Mouse (Mus musculus): ENCODE results near the gene Wnk2.
A peak's percentile ranks its signal among the peaks of the same experiment; 100 is the strongest.

The Wnk2 gene

GRCm38 (mm10) chr13:49178839-49179585 lies 31.2 kb upstream of the Wnk2 start:
- DNase-seq (ENCODE audit: low read depth in 1 of 2, low spot score in 2 of 2) = no peak

DNA sequence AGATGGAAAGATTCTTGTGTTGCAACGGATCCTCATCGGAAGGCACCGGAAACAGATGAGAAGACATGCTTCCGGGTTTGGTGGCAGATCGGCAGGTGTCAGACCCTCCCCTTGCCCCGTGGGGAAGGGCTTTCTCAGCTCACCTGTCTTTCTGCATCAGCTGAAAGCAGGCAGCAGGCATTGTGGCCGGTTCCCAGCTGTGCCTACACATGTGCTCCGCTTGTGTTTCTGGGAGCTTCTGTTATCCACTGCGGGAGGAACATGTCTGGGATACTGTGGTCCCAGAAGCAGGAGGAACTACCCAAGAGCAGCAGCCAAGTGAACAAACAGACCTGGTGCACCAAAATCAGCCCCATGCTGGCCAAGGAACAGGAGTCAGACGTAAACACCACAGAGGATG lies 27.7 kb upstream of the Wnk2 start:
- no peak for DNase-seq (ENCODE audit: low read depth in 1 of 2, low spot score in 2 of 2)

- DNase-seq (ENCODE audit: low read depth in 1 of 2, low spot score in 2 of 2) = peak; percentile 68 to 79
These were observed 25.3 kb upstream of the Wnk2 start for GRCm38 (mm10) chr13:49172971-49173596.

DNA sequence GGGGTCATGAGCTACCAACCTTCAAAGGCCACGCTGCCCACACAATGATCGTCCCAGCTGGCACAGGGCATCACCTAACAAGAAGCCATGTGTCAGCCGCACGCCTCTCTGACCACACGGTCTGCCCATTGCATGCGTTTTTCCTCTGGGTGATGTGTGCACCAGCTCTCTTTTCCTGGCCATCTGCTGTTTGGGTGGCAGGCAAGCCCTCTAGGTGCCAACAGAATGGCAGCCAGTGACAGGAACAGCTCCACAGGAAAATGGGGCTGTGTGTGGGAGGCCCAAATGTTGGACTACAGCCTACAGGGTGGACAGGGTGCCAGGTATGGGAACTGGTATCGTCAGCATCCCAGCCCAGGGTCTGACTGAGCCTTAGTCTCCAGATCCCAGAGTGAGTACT lies 24.5 kb upstream of the Wnk2 start:
- DNase-seq (ENCODE audit: low read depth in 1 of 2, low spot score in 2 of 2) = no peak

- DNase-seq (ENCODE audit: low read depth in 1 of 2, low spot score in 2 of 2) = no peak
These were observed 23.9 kb upstream of the Wnk2 start for GRCm38 (mm10) chr13:49171729-49172128.

- no peak for DNase-seq (ENCODE audit: low read depth in 1 of 2, low spot score in 2 of 2)
These were observed 22.8 kb upstream of the Wnk2 start for GRCm38 (mm10) chr13:49170623-49171022.

DNA sequence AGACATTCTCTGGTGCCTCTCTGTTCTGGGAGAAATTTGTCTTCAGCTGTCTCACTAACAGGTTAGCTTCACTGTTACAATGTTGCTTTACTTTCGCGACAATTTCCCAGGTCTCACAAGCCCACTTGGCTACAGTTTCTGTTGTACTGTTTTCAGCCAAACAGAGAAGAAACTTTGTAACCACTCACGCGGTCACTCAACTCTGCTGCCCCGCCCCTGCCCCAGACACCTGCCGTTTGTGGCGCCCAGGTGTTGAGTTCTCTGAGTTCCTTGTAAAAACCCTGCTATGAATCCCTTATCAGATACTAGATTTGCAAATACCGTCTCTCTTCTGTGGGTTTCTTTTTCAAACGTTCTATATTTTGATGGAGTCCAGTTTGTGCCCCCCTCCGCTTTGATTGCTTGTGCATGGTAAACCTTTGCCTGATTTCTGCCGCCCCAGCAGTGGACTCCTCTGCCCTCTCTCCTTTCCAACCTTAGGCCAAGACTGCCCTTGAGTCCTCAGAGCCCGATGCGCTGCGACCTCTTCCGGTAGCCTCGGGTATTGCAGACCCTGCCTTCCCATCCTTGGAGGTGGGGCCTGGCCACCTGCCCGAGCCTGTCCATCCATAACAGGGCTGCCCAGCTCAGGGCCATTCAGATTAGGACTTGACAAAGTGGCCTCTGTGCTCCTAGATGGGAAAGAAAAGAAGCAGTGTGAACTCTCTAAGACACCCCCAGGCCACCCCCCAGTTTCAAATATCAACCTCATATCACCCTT lies 21.8 kb upstream of the Wnk2 start:
- peak; percentile 50 to 65 for DNase-seq (ENCODE audit: low read depth in 1 of 2, low spot score in 2 of 2)

- DNase-seq (ENCODE audit: low read depth in 1 of 2, low spot score in 2 of 2) = no peak
These were observed 19.3 kb upstream of the Wnk2 start for GRCm38 (mm10) chr13:49167081-49167480.

DNA sequence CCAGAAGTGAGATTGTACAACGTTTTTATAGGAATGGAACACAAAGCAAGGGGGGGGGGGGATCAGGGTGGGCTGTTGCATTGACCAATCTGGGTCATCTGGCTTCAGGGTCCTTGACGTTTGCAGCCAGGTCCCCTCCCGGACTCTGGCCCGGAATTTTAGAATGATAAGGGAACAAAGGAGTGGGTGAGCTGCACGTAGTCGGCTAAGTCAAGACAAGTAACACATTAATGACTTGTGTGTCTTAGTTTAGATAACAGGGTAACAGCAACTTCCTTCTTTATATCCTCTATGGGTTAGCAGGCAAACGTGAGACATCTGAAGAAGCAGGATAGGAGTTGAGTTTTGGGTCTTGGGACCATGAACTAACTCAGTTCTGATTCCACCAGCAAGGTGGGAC lies 15.8 kb upstream of the Wnk2 start:
- no peak for DNase-seq (ENCODE audit: low read depth in 1 of 2, low spot score in 2 of 2)

DNA sequence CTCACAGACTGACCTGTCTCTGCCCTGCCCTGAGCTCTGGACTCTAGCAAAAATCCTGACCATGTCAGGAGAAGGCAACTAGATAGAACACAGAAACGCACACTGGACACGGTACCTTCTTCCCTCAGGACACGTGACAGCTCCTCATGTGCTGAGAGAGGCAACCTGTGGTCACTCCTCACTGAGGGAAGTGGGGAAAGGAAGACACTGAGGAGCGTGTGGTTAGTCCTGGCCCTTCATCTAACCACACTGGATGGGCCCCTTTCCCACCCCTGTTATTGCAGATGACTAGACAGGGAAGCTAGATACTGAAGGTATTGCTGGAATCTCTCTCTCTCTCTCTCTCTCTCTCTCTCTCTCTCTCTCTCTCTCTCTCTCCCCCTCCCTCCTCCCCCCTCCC lies 14.9 kb upstream of the Wnk2 start:
- DNase-seq (ENCODE audit: low read depth in 1 of 2, low spot score in 2 of 2) = no peak

DNA sequence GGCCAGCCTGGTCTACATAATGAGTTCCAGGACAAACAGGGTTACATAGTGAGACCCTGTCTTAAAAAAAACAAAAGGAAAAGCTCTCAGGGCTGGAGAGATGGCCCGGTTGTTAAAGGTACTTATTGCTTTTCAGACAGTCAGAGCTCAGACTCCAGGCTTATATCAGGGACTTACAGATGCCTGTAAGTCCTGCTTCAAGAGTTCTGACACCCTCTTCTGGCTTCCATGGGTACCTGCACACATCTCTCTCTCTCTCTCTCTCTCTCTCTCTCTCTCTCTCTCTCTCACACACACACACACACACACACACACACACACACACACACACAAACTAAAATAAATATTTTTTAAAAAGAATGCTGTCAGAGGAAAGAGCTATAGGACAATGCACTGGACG lies 13.4 kb upstream of the Wnk2 start:
- no peak for DNase-seq (ENCODE audit: low read depth in 1 of 2, low spot score in 2 of 2)

GRCm38 (mm10) chr13:49158040-49158713 lies 10.4 kb upstream of the Wnk2 start:
- DNase-seq (ENCODE audit: low read depth in 1 of 2, low spot score in 2 of 2) = no peak

DNA sequence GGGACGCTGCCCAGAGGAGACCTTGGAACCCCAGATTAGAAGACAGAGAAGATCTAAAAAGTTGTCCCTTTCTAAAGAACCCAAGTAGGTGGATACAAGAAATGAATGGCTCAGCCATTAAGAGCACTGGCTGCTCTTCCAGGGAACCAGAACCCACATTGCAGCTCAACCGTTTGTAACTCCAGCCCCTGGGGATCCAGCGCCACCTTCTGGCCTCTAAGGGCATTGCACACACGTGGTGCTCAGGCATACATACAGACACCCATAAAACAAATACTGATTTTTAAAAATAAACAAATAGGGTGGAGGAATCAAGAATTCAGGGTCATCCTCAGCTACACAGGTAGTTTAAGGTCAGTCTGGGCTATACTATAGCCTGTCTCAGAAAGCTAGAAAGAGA lies 8.8 kb upstream of the Wnk2 start:
- DNase-seq (ENCODE audit: low read depth in 1 of 2, low spot score in 2 of 2) = no peak

GRCm38 (mm10) chr13:49154621-49155020 lies 6.8 kb upstream of the Wnk2 start:
- no peak for DNase-seq (ENCODE audit: low read depth in 1 of 2, low spot score in 2 of 2)

DNA sequence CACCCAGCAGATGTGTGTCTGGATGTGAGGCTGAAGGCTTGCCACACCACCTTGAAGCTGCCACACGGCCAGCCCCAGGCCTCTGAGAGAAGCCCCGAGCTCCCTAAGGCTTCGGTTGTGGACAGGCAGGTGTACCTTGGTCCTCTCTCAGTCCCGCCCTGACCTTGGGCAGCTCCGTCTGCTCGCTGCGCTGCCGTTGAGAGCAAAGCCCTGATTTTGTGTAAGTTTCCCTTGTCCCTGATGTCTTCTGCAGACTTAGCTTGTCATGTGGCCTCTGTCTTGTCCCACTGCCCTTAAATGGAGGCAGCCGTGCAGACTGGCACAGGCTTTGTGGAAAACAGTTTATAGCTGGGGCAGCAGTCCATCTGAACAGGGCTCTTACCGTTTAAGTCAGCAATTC lies 6.2 kb upstream of the Wnk2 start:
- DNase-seq (ENCODE audit: low read depth in 1 of 2, low spot score in 2 of 2) = no peak

GRCm38 (mm10) chr13:49148687-49149086 lies 873 bp upstream of the Wnk2 start:
- no peak for DNase-seq (ENCODE audit: low read depth in 1 of 2, low spot score in 2 of 2)

DNA sequence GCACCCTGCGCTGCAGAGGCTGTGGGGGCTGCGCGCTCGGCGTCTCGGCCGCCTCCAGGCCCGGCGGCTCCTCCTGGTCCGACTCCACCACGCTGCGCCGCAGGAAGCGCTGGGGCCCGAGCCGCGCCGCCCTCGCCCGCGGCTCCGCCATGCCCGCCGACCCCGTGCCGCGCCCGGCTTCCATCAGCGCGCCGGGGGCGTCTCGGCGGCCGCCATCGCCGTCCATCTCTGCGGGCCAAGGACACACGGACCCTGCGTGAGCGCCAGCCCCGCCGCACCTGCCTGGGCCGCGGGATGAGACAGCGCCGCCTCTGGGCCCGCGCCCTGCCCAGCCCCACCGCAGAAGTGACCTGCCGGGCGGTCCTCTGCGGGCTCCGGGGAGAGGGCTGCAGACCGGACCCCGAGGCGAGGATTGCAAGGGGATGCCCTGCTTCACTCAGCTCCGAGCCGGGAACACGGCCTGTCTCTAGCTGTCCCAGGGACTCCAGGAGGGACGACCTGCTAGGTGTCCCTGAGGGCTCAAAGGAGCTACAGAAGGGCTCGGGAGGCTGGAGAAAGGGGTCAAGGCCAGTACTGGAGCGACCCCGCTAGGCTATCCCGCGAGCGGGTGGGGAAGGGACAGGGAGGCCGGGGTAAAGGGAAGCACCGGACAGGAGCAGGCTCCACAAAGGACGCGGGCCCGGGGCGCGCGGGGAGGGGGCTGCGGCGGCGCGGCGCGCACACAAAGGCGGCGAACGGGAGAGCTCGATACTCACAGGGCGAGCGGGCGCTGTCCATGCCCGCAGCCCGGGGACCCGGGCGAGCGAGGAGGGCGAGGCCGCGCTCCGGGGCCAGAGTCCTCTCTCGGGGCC lies 582 bp downstream of the Wnk2 start:
- DNase-seq (ENCODE audit: low read depth in 1 of 2, low spot score in 2 of 2) = no peak

GRCm38 (mm10) chr13:49146698-49147006 lies 1.2 kb downstream of the Wnk2 start:
- no peak for DNase-seq (ENCODE audit: low read depth in 1 of 2, low spot score in 2 of 2)

DNA sequence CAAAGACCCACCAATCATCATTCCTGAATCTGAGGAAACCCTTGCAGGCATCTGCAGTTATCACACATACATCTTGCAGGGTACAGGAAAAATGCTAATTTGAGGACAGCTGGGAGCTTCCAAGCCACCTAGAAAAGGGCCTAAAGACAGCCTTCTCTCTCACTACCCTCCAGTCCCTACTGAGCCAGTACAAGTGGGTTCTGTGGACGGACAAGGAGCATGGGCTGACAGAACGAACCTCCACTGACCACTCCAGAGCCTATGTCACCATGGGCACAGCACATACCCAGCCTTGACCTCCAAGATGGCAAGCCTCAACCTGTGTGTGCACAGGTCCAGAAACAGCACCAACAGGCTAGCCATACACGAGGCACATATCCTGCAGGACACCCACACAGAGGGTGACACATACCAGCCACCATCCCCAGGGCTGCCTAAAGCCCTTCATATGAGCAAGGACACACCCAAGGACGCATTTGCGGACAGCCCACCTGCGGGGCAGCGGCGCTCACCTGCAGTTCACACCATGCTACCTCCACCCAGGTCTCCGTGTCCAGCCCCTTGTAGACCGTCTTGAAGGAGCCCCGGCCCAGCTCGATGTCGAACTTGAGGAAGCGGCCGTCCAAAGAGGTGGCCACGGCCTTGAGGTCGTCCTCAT lies 1.6 kb downstream of the Wnk2 start:
- DNase-seq (ENCODE audit: low read depth in 1 of 2, low spot score in 2 of 2) = no peak

DNA sequence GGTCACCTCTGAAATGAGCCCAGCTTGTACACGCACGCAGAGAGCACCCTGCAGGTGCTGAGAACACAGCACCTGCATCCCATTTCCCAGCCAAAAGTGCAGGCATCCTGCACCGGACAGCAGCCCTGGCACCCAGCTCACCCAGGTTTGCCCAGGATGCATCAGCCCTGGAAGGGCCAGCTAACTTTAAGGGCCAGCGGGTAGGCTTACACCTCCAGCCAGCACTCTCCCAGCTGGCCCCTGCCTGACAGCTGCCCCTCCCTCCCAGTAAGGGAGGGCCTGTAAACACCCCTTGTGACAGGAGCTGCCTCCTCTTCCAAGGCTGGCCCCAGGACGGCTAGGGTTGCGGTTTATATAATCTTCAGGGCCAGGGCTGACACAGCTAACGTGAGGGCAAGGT lies 2.4 kb downstream of the Wnk2 start:
- DNase-seq (ENCODE audit: low read depth in 1 of 2, low spot score in 2 of 2) = no peak
